Mouse (Mus musculus) CD8-positive naive resting alpha-beta T cell, adult 57 days (primary cell): ENCODE measurements around the gene Asb3. TPM values are rescaled to one million over a fixed set of nuclear protein-coding genes. Genes with fewer than 3 reads are reported as not detected.

Source experiments
- total RNA-seq: library from RNA; stranded (reverse); gene quantifications from one replicate; pipeline ENCODE4 v1.2.4, GENCODE M21; 2023

Asb3 gene
- total RNA-seq = 16.3 TPM

DNA sequence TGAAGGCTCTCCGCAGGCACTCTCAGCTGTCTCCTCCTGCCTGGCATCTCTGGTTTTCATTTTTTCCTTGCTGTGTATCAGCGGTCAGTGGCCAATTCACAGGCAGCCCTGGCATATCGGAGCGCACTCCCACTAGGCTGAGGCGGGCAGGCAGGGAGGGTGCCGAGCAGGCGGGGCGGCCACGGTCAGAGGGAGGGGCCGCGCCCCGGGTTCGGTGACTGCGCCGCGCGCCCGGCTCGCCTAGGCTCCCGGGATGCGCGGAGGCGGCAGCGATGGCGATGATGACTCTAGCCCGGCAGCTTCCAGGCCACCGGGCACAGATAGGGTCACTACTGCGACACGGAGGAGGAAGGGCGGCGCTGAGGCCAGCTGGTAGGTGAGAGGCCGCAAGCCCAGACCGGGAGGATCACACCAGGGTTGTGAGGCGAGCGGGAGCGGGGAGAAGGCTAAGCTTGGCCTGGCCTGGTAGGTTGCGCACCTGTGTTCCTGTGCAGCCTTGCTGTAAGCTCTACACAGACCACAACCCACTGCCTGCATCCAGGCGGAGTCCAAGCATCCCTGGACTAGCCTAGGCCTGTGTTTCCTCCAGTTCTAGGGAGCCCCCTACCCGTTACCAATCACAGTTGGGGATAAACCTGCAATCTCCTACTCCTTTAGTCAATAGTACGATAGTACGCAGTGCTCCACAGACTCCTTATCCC, at the start of gene Asb3, which contains the start of gene Gpr75:
Gene Asb3 (plus strand): TSS at position 246 of the 701 bp plus-strand sequence.
Gene Gpr75 (plus strand): TSS at position 188 of the 701 bp plus-strand sequence.

DNA sequence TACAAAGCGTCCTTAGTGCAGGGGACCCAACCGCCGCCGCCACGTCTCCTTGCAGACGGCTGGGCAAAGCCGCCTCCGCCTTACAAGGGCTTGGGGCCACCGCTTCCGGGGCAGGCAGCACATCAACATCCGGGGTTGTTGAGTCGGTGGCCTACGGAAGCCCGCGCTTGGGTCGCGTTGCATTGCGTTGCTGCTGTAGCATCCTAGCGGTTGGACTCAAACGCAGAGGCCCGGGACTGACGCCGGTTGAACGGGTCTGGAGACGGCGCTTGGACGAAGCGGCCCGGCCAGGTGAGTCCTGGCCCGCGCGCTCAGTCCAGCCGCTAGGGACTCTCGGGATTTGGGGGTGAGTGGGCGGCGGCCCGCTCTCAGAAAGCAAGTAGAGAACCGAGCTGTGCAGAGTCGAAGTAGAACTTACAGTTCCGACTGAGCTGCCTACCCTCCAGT, 69.1 kb downstream of the Asb3 start, which contains the start of gene Erlec1:
Gene Erlec1 (minus strand): TSS at position 57 of the 447 bp plus-strand sequence.

DNA sequence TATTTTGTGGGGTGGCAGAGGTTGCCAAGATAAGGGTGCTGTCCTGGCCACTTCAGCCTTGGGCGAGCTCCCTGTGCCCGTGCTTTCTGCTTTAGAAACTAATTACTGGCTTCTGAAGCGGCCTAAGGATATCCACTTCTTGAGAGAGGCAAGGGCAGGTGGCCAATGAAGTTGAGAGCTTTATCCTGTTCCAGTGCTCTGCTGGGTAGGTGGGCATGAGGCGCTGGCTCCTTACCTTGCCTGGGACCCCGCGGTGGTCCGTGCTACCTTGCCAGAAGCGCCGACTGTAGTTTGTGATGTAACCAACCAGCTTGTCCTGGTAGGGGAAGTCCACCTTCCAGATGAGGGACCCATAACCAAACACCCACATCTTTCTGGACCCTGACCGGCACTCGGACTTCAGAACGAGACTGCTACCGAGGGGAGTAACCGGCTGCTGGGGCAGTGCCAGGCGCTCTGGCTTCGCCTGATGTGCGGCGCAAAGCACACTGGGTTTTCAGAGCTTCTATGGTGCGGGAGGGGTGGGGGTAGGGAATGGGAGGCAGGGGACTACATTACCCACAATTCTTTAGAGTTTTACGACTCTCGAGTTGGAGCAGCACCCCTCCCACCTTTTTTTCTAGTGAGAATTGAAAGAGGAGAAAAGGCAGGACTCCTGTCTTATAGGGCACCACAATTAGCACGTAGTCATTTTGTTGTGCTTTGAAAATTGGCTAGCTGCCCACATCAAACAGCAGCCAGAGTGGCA, 100.8 kb downstream of the Asb3 start, which contains the start of gene Chac2:
Gene Chac2 (minus strand): TSS at position 474 of the 748 bp plus-strand sequence.

Other genes with a start within 250 kb of the Asb3 start
- 1.5 TPM for gene Acyp2, start 235.8 kb upstream of the Asb3 start, total RNA-seq
- 54.8 TPM for gene Psme4, start 113.7 kb upstream of the Asb3 start, total RNA-seq
- gene Gpr75, start 58 bp upstream of the Asb3 start, total RNA-seq = not detected
- 25.0 TPM for gene Erlec1, start 68.9 kb downstream of the Asb3 start, total RNA-seq
- gene Chac2, start 100.9 kb downstream of the Asb3 start, total RNA-seq = 0.52 TPM